Mouse (Mus musculus): Measurements from ENCODE around the gene Foxj3. TPM values are rescaled to one million over a fixed set of nuclear protein-coding genes. Genes with fewer than 3 reads are reported as not detected.

Foxj3 gene
- polyA plus RNA-seq, 1 experiment, result 9.3 TPM

DNA sequence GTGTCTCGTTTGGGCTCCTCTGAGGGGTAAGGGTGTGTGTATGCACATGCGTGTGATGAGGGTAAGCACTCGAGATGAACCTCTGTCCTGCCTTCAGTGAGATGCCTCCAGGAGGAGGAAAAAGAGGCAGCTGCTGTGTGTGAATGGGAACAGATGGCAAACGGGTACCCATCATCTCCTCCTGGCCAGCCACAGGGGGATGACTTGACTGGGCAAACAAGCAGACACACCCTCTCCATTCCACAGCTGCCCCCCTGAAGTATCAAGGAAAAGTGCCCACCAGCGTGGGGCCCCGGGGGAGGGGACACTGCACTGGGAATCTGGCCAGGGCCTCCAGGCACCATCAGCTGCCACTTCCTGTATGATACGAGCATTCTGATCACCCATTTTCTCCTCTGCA is 96.5 kb downstream of the Foxj3 start:
- no peak overlapping the region for H3ac ChIP-seq (ENCODE audit: control insufficient read depth, insufficient read length, low read depth)
- H3K79me2 ChIP-seq (ENCODE audit: control insufficient read depth, insufficient read depth), result no peaks in the 10 kb centered on the region
- TF ChIP-seq CTCF (IDR thresholded peaks at IDR 0.05; ENCODE audit: control insufficient read depth, insufficient read depth, insufficient read length), result no peak
- TF ChIP-seq FOSL1 (IDR thresholded peaks at IDR 0.05; ENCODE audit: insufficient read depth, low read length, poor library complexity, severe bottlenecking), result no peak
- TF ChIP-seq MYOG (IDR thresholded peaks at IDR 0.05; ENCODE audit: control insufficient read depth, extremely low read depth, insufficient read length), result no peak
- TF ChIP-seq MYOD1 (IDR thresholded peaks at IDR 0.05; ENCODE audit: control insufficient read depth, insufficient read length, low read depth), result no peak
- no peak for TF ChIP-seq MAX (IDR thresholded peaks at IDR 0.05)
- no peak for TF ChIP-seq USF1 (IDR thresholded peaks at IDR 0.05; ENCODE audit: low read depth)
- TF ChIP-seq CEBPB (IDR thresholded peaks at IDR 0.05; ENCODE audit: low read depth), result no peak
- H3K79me3 ChIP-seq (ENCODE audit: low read depth), result no peaks in the 10 kb centered on the region
- no peaks in the 10 kb centered on the region for H3K27me3 ChIP-seq (ENCODE audit: control insufficient read depth, insufficient read depth, insufficient read length)
- peaks cover 14% of the 10 kb centered on the region for H3K36me3 ChIP-seq (ENCODE audit: control insufficient read depth, insufficient read depth)
- no peak overlapping the region for H3K4me3 ChIP-seq (ENCODE audit: insufficient read depth, poor library complexity, severe bottlenecking)

DNA sequence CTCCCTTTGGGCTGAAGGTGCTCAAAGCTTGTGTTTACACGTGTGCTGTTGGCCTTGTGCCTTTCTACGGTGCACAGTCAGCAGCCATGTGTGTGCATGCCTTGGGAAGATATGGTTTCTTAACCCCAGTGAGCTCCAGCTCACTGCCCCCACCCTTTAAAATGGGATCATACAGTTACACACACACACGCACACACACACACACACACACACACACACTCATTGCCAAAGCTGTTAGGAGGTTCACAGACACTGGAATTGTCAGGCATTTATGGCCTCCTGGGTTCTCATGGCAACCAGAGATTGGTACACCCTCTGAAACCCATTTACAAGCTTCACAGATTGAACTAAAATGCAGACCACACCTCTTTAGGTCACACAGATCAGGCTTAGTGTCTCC is 97.1 kb downstream of the Foxj3 start:
- Histone ChIP-seq H3K79me3 (ENCODE audit: low read depth) (no peaks in the 10 kb centered on the region), H3K4me3 (ENCODE audit: insufficient read depth, poor library complexity, severe bottlenecking) (no peak overlapping the region), H3K27me3 (ENCODE audit: control insufficient read depth, insufficient read depth, insufficient read length) (no peaks in the 10 kb centered on the region), H3K79me2 (ENCODE audit: control insufficient read depth, insufficient read depth) (no peaks in the 10 kb centered on the region), H3K36me3 (ENCODE audit: control insufficient read depth, insufficient read depth) (peaks cover 13% of the 10 kb centered on the region), H3ac (ENCODE audit: control insufficient read depth, insufficient read length, low read depth) (no peak overlapping the region)
- TF ChIP-seq MYOG (IDR thresholded peaks at IDR 0.05; ENCODE audit: control insufficient read depth, extremely low read depth, insufficient read length), result no peak
- no peak for TF ChIP-seq CEBPB (IDR thresholded peaks at IDR 0.05; ENCODE audit: low read depth)
- TF ChIP-seq MAX (IDR thresholded peaks at IDR 0.05), result no peak
- TF ChIP-seq USF1 (IDR thresholded peaks at IDR 0.05; ENCODE audit: low read depth), result no peak
- no peak for TF ChIP-seq MYOD1 (IDR thresholded peaks at IDR 0.05; ENCODE audit: control insufficient read depth, insufficient read length, low read depth)
- TF ChIP-seq FOSL1 (IDR thresholded peaks at IDR 0.05; ENCODE audit: insufficient read depth, low read length, poor library complexity, severe bottlenecking), result no peak
- no peak for TF ChIP-seq CTCF (IDR thresholded peaks at IDR 0.05; ENCODE audit: control insufficient read depth, insufficient read depth, insufficient read length)

DNA sequence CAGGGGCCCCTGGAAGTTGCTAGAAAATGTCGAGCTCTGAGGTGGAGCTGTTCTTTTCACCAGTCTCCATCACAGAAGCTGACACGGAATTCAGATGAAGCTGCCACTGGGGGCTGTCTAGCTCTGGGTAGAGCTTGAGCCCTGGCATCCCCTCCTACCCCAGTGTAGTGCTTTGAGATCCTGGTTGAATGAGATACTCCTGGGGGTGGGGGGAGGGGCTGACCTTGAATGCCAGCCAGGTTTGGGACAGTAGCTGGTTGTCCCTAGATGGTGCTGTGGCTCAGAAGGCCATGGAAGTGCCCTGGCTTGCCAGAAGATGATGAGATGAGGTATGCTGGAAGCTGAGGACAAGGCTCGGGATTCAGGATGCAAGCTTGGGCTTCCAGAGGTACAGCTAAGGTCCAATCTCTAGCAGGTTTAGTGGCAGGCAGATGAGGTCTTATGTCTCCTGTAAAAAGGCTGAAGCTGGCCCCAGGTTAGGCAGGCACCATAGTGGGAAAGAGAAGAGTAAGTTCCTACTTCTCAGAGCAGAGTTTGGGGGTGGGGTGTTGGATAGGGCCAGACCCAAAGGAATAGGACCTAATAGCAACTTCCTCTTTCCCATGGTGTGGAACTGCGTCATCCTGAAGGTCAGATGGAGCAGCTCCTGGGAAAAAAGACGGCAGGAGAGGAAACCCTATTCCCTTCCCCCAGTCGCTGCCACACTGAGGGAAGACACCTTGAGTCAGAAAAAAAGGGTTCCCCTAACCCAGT is 98.3 kb downstream of the Foxj3 start:
- H3K36me3 ChIP-seq (ENCODE audit: control insufficient read depth, insufficient read depth), result peaks cover 2% of the 10 kb centered on the region
- no peaks in the 10 kb centered on the region for H3K79me2 ChIP-seq (ENCODE audit: control insufficient read depth, insufficient read depth)
- H3K4me3 ChIP-seq (ENCODE audit: insufficient read depth, poor library complexity, severe bottlenecking), result no peak overlapping the region
- TF ChIP-seq MYOD1 (IDR thresholded peaks at IDR 0.05; ENCODE audit: control insufficient read depth, insufficient read length, low read depth), result no peak
- no peaks in the 10 kb centered on the region for H3K27me3 ChIP-seq (ENCODE audit: control insufficient read depth, insufficient read depth, insufficient read length)
- no peak overlapping the region for H3ac ChIP-seq (ENCODE audit: control insufficient read depth, insufficient read length, low read depth)
- H3K79me3 ChIP-seq (ENCODE audit: low read depth), result no peaks in the 10 kb centered on the region

DNA sequence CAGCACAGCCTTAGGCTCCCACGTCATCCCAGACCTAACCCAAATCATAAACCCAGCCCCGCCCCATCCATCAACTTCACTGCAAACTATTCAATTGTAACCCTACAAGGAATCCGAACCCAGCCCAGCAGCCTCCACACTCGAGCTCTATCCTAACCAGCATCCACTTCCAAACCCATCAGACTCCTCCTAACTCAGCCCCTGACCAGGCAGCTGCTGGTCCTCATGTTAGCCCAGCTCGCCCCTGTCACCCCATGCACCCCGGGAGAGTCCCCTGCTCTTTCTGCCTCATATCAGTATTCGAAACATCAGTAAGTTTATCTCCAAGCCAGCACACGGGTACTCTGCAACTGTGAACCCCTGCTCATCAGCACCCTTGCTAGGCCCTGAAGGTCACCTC is 98.9 kb downstream of the Foxj3 start:
- Histone ChIP-seq H3K36me3 (ENCODE audit: control insufficient read depth, insufficient read depth) (no peaks in the 10 kb centered on the region), H3K27me3 (ENCODE audit: control insufficient read depth, insufficient read depth, insufficient read length) (no peaks in the 10 kb centered on the region), H3K79me3 (ENCODE audit: low read depth) (no peaks in the 10 kb centered on the region), H3ac (ENCODE audit: control insufficient read depth, insufficient read length, low read depth) (no peak overlapping the region), H3K79me2 (ENCODE audit: control insufficient read depth, insufficient read depth) (no peaks in the 10 kb centered on the region), H3K4me3 (ENCODE audit: insufficient read depth, poor library complexity, severe bottlenecking) (no peak overlapping the region)
- no peak for TF ChIP-seq MYOG (IDR thresholded peaks at IDR 0.05; ENCODE audit: control insufficient read depth, extremely low read depth, insufficient read length)

DNA sequence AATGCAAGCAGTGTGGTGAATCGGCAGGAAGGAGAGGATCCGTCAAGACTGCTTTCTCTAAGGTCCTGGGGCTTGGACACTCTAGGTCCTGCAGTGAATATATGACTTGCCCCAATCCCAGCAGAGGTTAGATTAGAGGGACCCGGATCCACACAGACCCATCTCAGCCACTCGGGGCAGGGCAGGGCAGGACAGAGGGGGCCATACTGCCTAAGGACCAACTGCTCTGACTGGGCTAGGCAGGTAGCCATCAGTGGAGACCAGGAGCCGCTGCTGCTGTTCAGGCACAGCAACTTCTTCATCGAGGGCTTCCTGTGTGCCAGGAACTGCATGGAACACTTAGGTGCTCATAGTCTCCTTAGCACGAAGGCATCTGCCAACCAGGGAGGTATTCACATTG is 99.9 kb downstream of the Foxj3 start:
- Histone ChIP-seq H3K79me2 (ENCODE audit: control insufficient read depth, insufficient read depth) (no peaks in the 10 kb centered on the region), H3K27me3 (ENCODE audit: control insufficient read depth, insufficient read depth, insufficient read length) (no peaks in the 10 kb centered on the region), H3K36me3 (ENCODE audit: control insufficient read depth, insufficient read depth) (no peaks in the 10 kb centered on the region), H3K4me3 (ENCODE audit: insufficient read depth, poor library complexity, severe bottlenecking) (no peak overlapping the region), H3ac (ENCODE audit: control insufficient read depth, insufficient read length, low read depth) (no peak overlapping the region), H3K79me3 (ENCODE audit: low read depth) (no peaks in the 10 kb centered on the region)
- TF ChIP-seq MYOG (IDR thresholded peaks at IDR 0.05; ENCODE audit: control insufficient read depth, extremely low read depth, insufficient read length), result no peak
- TF ChIP-seq CEBPB (IDR thresholded peaks at IDR 0.05; ENCODE audit: low read depth), result no peak
- no peak for TF ChIP-seq USF1 (IDR thresholded peaks at IDR 0.05; ENCODE audit: low read depth)
- TF ChIP-seq FOSL1 (IDR thresholded peaks at IDR 0.05; ENCODE audit: insufficient read depth, low read length, poor library complexity, severe bottlenecking), result no peak
- no peak for TF ChIP-seq MYOD1 (IDR thresholded peaks at IDR 0.05; ENCODE audit: control insufficient read depth, insufficient read length, low read depth)
- no peak for TF ChIP-seq MAX (IDR thresholded peaks at IDR 0.05)
- no peak for TF ChIP-seq CTCF (IDR thresholded peaks at IDR 0.05; ENCODE audit: control insufficient read depth, insufficient read depth, insufficient read length)

DNA sequence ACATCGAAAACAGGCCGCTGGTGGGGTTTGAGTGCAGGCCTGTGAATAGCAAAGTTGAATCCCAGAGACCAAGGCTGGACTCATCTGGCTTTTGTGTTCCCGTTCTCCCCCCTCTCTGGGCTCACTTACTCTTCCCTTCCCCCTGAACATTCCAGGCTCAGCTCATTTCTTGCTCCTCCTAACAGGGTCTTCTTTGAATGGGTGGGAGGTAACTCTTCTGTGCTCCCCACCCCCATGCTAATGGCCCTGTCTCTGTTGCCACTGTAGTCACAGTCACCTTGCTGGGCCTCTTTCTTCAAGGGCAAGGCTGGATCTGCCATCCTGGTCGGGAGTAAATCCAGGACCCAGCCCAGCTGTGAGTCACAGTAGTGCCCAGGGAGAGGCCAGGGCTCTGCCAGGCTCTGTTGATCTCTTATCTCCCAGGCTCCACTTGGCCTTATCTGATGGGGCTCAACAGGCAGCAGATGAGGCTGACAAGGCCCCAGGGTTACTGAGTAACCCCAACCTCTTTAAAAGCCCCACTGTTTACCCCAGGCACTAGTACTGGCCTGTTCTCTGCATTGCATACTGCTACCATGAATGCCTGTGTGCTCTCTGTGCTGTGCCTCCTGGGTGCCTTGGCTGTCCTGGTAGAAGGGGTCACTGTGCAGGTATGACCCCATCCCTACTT is 100.5 kb downstream of the Foxj3 start, which contains the start of gene Guca2a:
Guca2a (plus strand) TSS at position 529 of the 670 bp plus-strand sequence.
- TF ChIP-seq MYOG (IDR thresholded peaks at IDR 0.05; ENCODE audit: control insufficient read depth, extremely low read depth, insufficient read length) (no peak), MYOD1 (IDR thresholded peaks at IDR 0.05; ENCODE audit: control insufficient read depth, insufficient read length, low read depth) (no peak), FOSL1 (IDR thresholded peaks at IDR 0.05; ENCODE audit: insufficient read depth, low read length, poor library complexity, severe bottlenecking) (no peak), USF1 (IDR thresholded peaks at IDR 0.05; ENCODE audit: low read depth) (no peak), CTCF (IDR thresholded peaks at IDR 0.05; ENCODE audit: control insufficient read depth, insufficient read depth, insufficient read length) (no peak), MAX (IDR thresholded peaks at IDR 0.05) (no peak)
- Histone ChIP-seq H3K27me3 (ENCODE audit: control insufficient read depth, insufficient read depth, insufficient read length) (no peaks in the 10 kb centered on the region), H3K4me3 (ENCODE audit: insufficient read depth, poor library complexity, severe bottlenecking) (no peak within 1 kb of the TSS), H3K79me3 (ENCODE audit: low read depth) (no peaks in the 10 kb centered on the region), H3K36me3 (ENCODE audit: control insufficient read depth, insufficient read depth) (no peaks in the 10 kb centered on the region), H3K79me2 (ENCODE audit: control insufficient read depth, insufficient read depth) (no peaks in the 10 kb centered on the region), H3ac (ENCODE audit: control insufficient read depth, insufficient read length, low read depth) (no peak within 1 kb of the TSS)

Data from C2C12 (cell line).